In the genomic region with DNA sequence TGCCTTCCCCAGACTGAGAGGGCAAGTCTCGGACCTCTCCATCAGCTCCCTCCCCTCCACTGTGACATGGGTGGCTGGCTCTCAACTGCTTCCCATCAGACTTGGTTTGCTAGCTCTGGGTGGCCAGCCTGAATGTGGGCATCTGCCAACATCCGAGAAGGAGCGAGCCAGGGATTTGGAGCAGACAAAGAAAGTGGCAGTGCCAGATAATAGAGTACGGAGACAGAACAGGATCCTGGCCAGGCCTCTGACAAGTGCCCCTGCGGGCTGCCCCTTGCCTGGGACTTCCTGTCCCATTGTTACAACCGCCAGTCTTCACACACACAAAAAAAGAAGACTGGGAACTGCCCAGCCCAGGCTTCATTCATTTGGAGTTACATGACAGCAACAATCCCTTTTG, we compare ENCODE assay signal across 8 mouse cellular contexts.
DNase-seq lines count a peak whose midpoint lies in the region; ATAC-seq lines count a peak whose summit lies in the region.

No protein-coding gene starts in this region.

- DNase-seq in intestine, embryonic 14.5 days (ENCODE audit: low spot score): no peak
- DNase-seq in cerebellum, postnatal 10 days: peak; percentile 77 to 86
- peak; percentile 52 to 67 for DNase-seq in left cerebral cortex, postnatal 10 days (ENCODE audit: extremely low spot score in 1 of 2, low spot score in 2 of 2)
- DNase-seq in right cerebral cortex, postnatal 36 days (ENCODE audit: low spot score in 2 of 2): peak; percentile 21 to 24
- no peak for DNase-seq in urinary bladder, adult 18-20 months (ENCODE audit: low spot score in 2 of 2)

- H3K27ac ChIP-seq in intestine, embryonic 14.5 days (ENCODE audit: low read depth): peak overlapping the region; percentile 22; the same call in 1 of the 2 replicates
- no peak overlapping the region for H3K27ac ChIP-seq in intestine, embryonic 16.5 days (ENCODE audit: low read length)
- 0 out of 2 replicates have a peak overlapping the region, but pooled peaks have one; percentile 35 for H3K27ac ChIP-seq in heart, embryonic 11.5 days (ENCODE audit: low read depth, low read length)
- no peak overlapping the region for H3K27ac ChIP-seq in kidney, embryonic 14.5 days (ENCODE audit: low read depth, low read length)

- H3K27me3 ChIP-seq in intestine, embryonic 14.5 days (replicated peaks; ENCODE audit: control insufficient read depth, insufficient read depth, low read length): no peaks in the 10 kb centered on the region
- H3K27me3 ChIP-seq in intestine, embryonic 16.5 days (replicated peaks; ENCODE audit: control insufficient read depth, insufficient read depth, low read length): no peaks in the 10 kb centered on the region
- no peaks in the 10 kb centered on the region for H3K27me3 ChIP-seq in heart, embryonic 11.5 days (ENCODE audit: control insufficient read depth, insufficient read depth, low read length)
- no peaks in the 10 kb centered on the region for H3K27me3 ChIP-seq in kidney, embryonic 14.5 days (ENCODE audit: control insufficient read depth, insufficient read depth, low read length)

- no peak overlapping the region for H3K4me2 ChIP-seq in intestine, embryonic 14.5 days (ENCODE audit: low read length)
- no peak overlapping the region for H3K4me2 ChIP-seq in intestine, embryonic 16.5 days (ENCODE audit: low read depth, low read length)
- no peak overlapping the region for H3K4me2 ChIP-seq in heart, embryonic 11.5 days
- no peak overlapping the region for H3K4me2 ChIP-seq in kidney, embryonic 14.5 days (replicated peaks; ENCODE audit: low read depth, low read length)

- no peaks in the 10 kb centered on the region for H3K36me3 ChIP-seq in intestine, embryonic 14.5 days (ENCODE audit: control insufficient read depth, insufficient read depth, low read length)
- no peaks in the 10 kb centered on the region for H3K36me3 ChIP-seq in intestine, embryonic 16.5 days (ENCODE audit: control insufficient read depth, insufficient read depth, low read length)
- peaks cover 2% of the 10 kb centered on the region; the same call in 1 of the 2 replicates for H3K36me3 ChIP-seq in heart, embryonic 11.5 days (ENCODE audit: control insufficient read depth, insufficient read depth, low read length)
- H3K36me3 ChIP-seq in kidney, embryonic 14.5 days (ENCODE audit: control insufficient read depth, insufficient read depth, low read length): no peaks in the 10 kb centered on the region

- no peak for ATAC-seq in intestine, embryonic 14.5 days (replicated peaks; ENCODE audit: low FRiP score, low TSS enrichment, low read depth)
- no peak for ATAC-seq in intestine, embryonic 16.5 days
- ATAC-seq in heart, embryonic 11.5 days (replicated peaks; ENCODE audit: insufficient number of reproducible peaks, low FRiP score, low TSS enrichment): no peak
- ATAC-seq in kidney, embryonic 14.5 days (ENCODE audit: low FRiP score, low TSS enrichment): no peak

- H3K4me3 ChIP-seq in intestine, embryonic 14.5 days (ENCODE audit: low read depth, low read length): no peak overlapping the region
- no peak overlapping the region for H3K4me3 ChIP-seq in intestine, embryonic 16.5 days (ENCODE audit: low read length)
- no peak overlapping the region for H3K4me3 ChIP-seq in heart, embryonic 11.5 days (ENCODE audit: low read depth, low read length)
- H3K4me3 ChIP-seq in kidney, embryonic 14.5 days (ENCODE audit: low read length): no peak overlapping the region

- 55% methylated on average over 6 of the region's 6 CpGs for WGBS in intestine, embryonic 14.5 days
- 55% methylated on average over 6 of the region's 6 CpGs for WGBS in intestine, embryonic 16.5 days
- 59% methylated on average over 6 of the region's 6 CpGs for WGBS in heart, embryonic 11.5 days (ENCODE audit: insufficient replicate concordance)
- WGBS in kidney, embryonic 14.5 days: 64% methylated on average over 6 of the region's 6 CpGs

- intact Hi-C loops in left cerebral cortex, postnatal 10 days (cut with DNase I): no loop called here

- H3K9ac ChIP-seq in intestine, embryonic 14.5 days (ENCODE audit: low read length): no peak overlapping the region
- no peak overlapping the region for H3K9ac ChIP-seq in intestine, embryonic 16.5 days (ENCODE audit: low read depth, low read length)
- no peak overlapping the region for H3K9ac ChIP-seq in heart, embryonic 11.5 days (ENCODE audit: low read depth, low read length)
- H3K9ac ChIP-seq in kidney, embryonic 14.5 days (ENCODE audit: low read depth, low read length): no peak overlapping the region

- no peaks in the 10 kb centered on the region for H3K9me3 ChIP-seq in intestine, embryonic 14.5 days (ENCODE audit: control insufficient read depth, low read length)
- no peaks in the 10 kb centered on the region for H3K9me3 ChIP-seq in intestine, embryonic 16.5 days (ENCODE audit: control insufficient read depth, low read length)
- H3K9me3 ChIP-seq in heart, embryonic 11.5 days (replicated peaks; ENCODE audit: control insufficient read depth, low read length): no peaks in the 10 kb centered on the region
- no peaks in the 10 kb centered on the region for H3K9me3 ChIP-seq in kidney, embryonic 14.5 days (ENCODE audit: control insufficient read depth, low read length)

- peaks cover 5% of the 10 kb centered on the region; the same call in 1 of the 2 replicates for H3K4me1 ChIP-seq in intestine, embryonic 14.5 days (replicated peaks; ENCODE audit: control insufficient read depth, insufficient read depth, low read length)
- H3K4me1 ChIP-seq in intestine, embryonic 16.5 days (ENCODE audit: control insufficient read depth, insufficient read depth, low read length): peaks cover 1% of the 10 kb centered on the region; the same call in 1 of the 2 replicates
- H3K4me1 ChIP-seq in heart, embryonic 11.5 days (ENCODE audit: control insufficient read depth, insufficient read depth, low read length): peaks cover 9% of the 10 kb centered on the region
- no peaks in the 10 kb centered on the region for H3K4me1 ChIP-seq in kidney, embryonic 14.5 days (ENCODE audit: control insufficient read depth, insufficient read depth, low read length)

Comparison
In these comparisons a context has a peak if more than half of its experiments do, and no peak if none do; other contexts are left out.
1. H3K27ac ChIP-seq: peak in intestine, embryonic 14.5 days (single experiment) and heart, embryonic 11.5 days (single experiment); none in intestine, embryonic 16.5 days (single experiment) and kidney, embryonic 14.5 days (single experiment).
2. DNase-seq: peak in cerebellum, postnatal 10 days (2 of 2), left cerebral cortex, postnatal 10 days (2 of 2) and right cerebral cortex, postnatal 36 days (2 of 2); none in intestine, embryonic 14.5 days (single experiment) and urinary bladder, adult 18-20 months (0 of 2).